Mouse (Mus musculus) gastrocnemius, postnatal 10 days (tissue): ENCODE results near the gene Smpd1. TPM values are rescaled to one million over a fixed set of nuclear protein-coding genes. Genes with fewer than 3 reads are reported as not detected.

Experiments
- DNase-seq: peaks from one replicate; pipeline ENCODE4 v3.0.0; 2021; ENCODE audit warnings: mixed read lengths
- total RNA-seq, 2 experiments: library from RNA; stranded (reverse); gene quantifications; 2 replicates each; pipeline ENCODE4 v1.2.3; 2021

Smpd1 gene
- total RNA-seq, 2 experiments from 2014 or later = 42.9 to 44.0 TPM

GRCm38 (mm10) chr7:105562317-105562716, 8.2 kb downstream of the Smpd1 start:
- no peak for DNase-seq

GRCm38 (mm10) chr7:105563367-105563766, 9.2 kb downstream of the Smpd1 start:
- no peak for DNase-seq

- DNase-seq = no peak
These were observed 11.1 kb downstream of the Smpd1 start for GRCm38 (mm10) chr7:105565071-105565836.

GRCm38 (mm10) chr7:105568583-105568982, 14.4 kb downstream of the Smpd1 start:
- no peak for DNase-seq

- no peak for DNase-seq
These were observed 14.9 kb downstream of the Smpd1 start for GRCm38 (mm10) chr7:105568988-105569471.

- DNase-seq = no peak
These were observed 15.6 kb downstream of the Smpd1 start for GRCm38 (mm10) chr7:105569512-105570496.

- DNase-seq = no peak
These were observed 16.6 kb downstream of the Smpd1 start for GRCm38 (mm10) chr7:105570756-105571155.

GRCm38 (mm10) chr7:105572949-105573348, 18.8 kb downstream of the Smpd1 start:
- DNase-seq = no peak

GRCm38 (mm10) chr7:105574537-105574936, 20.4 kb downstream of the Smpd1 start:
- no peak for DNase-seq

- DNase-seq = no peak
These were observed 22.1 kb downstream of the Smpd1 start for GRCm38 (mm10) chr7:105576166-105576748.

GRCm38 (mm10) chr7:105577377-105577871, 23.3 kb downstream of the Smpd1 start:
- no peak for DNase-seq

GRCm38 (mm10) chr7:105578481-105578880, 24.3 kb downstream of the Smpd1 start:
- DNase-seq = no peak

- DNase-seq = peak; percentile 21
These were observed 26.5 kb downstream of the Smpd1 start for GRCm38 (mm10) chr7:105580627-105581089.

GRCm38 (mm10) chr7:105581094-105581703, 27.0 kb downstream of the Smpd1 start, which contains the start of gene Apbb1:
Gene Apbb1, minus strand, starts transcription at chr7:105581653.
- peak; percentile 79 for DNase-seq

- no peak for DNase-seq
These were observed 27.8 kb downstream of the Smpd1 start for GRCm38 (mm10) chr7:105581959-105582358.

- DNase-seq = no peak
These were observed 34.3 kb downstream of the Smpd1 start for GRCm38 (mm10) chr7:105588325-105588912.

GRCm38 (mm10) chr7:105590097-105590496, 35.9 kb downstream of the Smpd1 start:
- DNase-seq = no peak

- DNase-seq = peak; percentile 67
These were observed 48.9 kb downstream of the Smpd1 start for GRCm38 (mm10) chr7:105602860-105603623.
